Mouse (Mus musculus) MEL (cell line): Measurements from ENCODE around the gene Ppm1m. TPM values are rescaled to one million over a fixed set of nuclear protein-coding genes. Genes with fewer than 3 reads are reported as not detected.

Experiments used
- DNase-seq: peaks from one replicate; pipeline ENCODE4 v3.0.0; 2011; ENCODE audit warnings: low read depth, low spot score
- H3K27ac ChIP-seq: 2 replicates; pipeline ENCODE4 v1.5.1; 2012; ENCODE audit warnings: low read depth, mild to moderate bottlenecking, control low read depth, low read length, moderate library complexity; ENCODE audit not compliant: control insufficient read depth
- H3K27me3 ChIP-seq, 2 experiments: fragments of 150-350 bp in 1 of 2; sonication (generic) in 1 of 2; 2 replicates each; pipeline ENCODE4 v1.6.1; 2012; ENCODE audit warnings: low read length in 2 of 2, mild to moderate bottlenecking in 2 of 2, improper control_type of control experiment in 1 of 2, moderate library complexity in 1 of 2; ENCODE audit not compliant: insufficient read depth in 2 of 2, control insufficient read depth in 1 of 2
- H3K36me3 ChIP-seq, 2 experiments: 2 replicates each; pipeline ENCODE4 v1.6.1; 2012 to 2014; ENCODE audit warnings: low read length in 2 of 2, improper control_type of control experiment in 1 of 2, inconsistent platforms in 1 of 2, mild to moderate bottlenecking in 1 of 2; ENCODE audit not compliant: insufficient read depth in 2 of 2, control insufficient read depth in 1 of 2
- H3K4me1 ChIP-seq, 2 experiments: fragments of 150-350 bp in 1 of 2; sonication (generic) in 1 of 2; 2 replicates each; pipeline ENCODE4 v1.6.1; 2012; ENCODE audit warnings: low read length in 2 of 2, improper control_type of control experiment in 1 of 2, mild to moderate bottlenecking in 1 of 2; ENCODE audit not compliant: insufficient read depth in 2 of 2, control insufficient read depth in 1 of 2
- H3K4me3 ChIP-seq, 2 experiments: fragments of 150-350 bp in 1 of 2; sonication (generic) in 1 of 2; 2 replicates each; pipeline ENCODE4 v1.5.1; 2012; ENCODE audit warnings: low read depth in 2 of 2, low read length in 2 of 2, mild to moderate bottlenecking in 2 of 2, moderate library complexity in 2 of 2, control low read depth in 1 of 2, improper control_type of control experiment in 1 of 2; ENCODE audit not compliant: control insufficient read depth in 1 of 2, insufficient read depth in 1 of 2
- H3K79me2 ChIP-seq: 2 replicates; pipeline ENCODE4 v1.6.1; 2012; ENCODE audit warnings: mild to moderate bottlenecking, low read length, moderate library complexity; ENCODE audit not compliant: control insufficient read depth, poor library complexity, insufficient read depth
- H3K9ac ChIP-seq: 2 replicates; pipeline ENCODE4 v1.6.1; 2012; ENCODE audit warnings: low read depth, mild to moderate bottlenecking, control low read depth, low read length, moderate library complexity; ENCODE audit not compliant: control insufficient read depth, poor library complexity, severe bottlenecking
- H3K9me3 ChIP-seq: fragments of 150-350 bp; sonication (generic); replicated peaks from 2 replicates; pipeline ENCODE4 v1.6.1; 2012; ENCODE audit warnings: mild to moderate bottlenecking, low read length, improper control_type of control experiment, moderate library complexity; ENCODE audit not compliant: insufficient read depth
- CHD1 ChIP-seq: IDR thresholded peaks from 2 replicates; pipeline ENCODE4 v1.6.1; 2012; ENCODE audit warnings: low read depth, mild to moderate bottlenecking, inconsistent platforms, low read length, improper control_type of control experiment
- CHD2 ChIP-seq: IDR thresholded peaks from 2 replicates; pipeline ENCODE4 v1.6.1; 2011; ENCODE audit warnings: low read length, improper control_type of control experiment
- ELF1 ChIP-seq: IDR thresholded peaks from 2 replicates; pipeline ENCODE4 v1.6.1; 2014; ENCODE audit warnings: low read depth, mild to moderate bottlenecking, inconsistent platforms, low read length, improper control_type of control experiment, moderate library complexity
- EP300 ChIP-seq, 2 experiments: IDR thresholded peaks; 2 replicates each; pipeline ENCODE4 v1.6.1; 2011; ENCODE audit warnings: improper control_type of control experiment in 2 of 2, low read length in 2 of 2, low read depth in 1 of 2, mild to moderate bottlenecking in 1 of 2
- GATA1 ChIP-seq: IDR thresholded peaks from 2 replicates; pipeline ENCODE4 v1.6.1; 2011; ENCODE audit warnings: low read depth, low read length, improper control_type of control experiment
- HCFC1 ChIP-seq: IDR thresholded peaks from 2 replicates; pipeline ENCODE4 v1.6.1; 2012; ENCODE audit warnings: low read depth, mild to moderate bottlenecking, inconsistent platforms, low read length, improper control_type of control experiment, moderate library complexity
- JUND ChIP-seq: IDR thresholded peaks from 2 replicates; pipeline ENCODE4 v1.6.1; 2011; ENCODE audit warnings: low read depth, mild to moderate bottlenecking, improper control_type of control experiment, low read length
- MAX ChIP-seq: IDR thresholded peaks from 2 replicates; pipeline ENCODE4 v1.6.1; 2011; ENCODE audit warnings: low read length, improper control_type of control experiment
- MAZ ChIP-seq: IDR thresholded peaks from 2 replicates; pipeline ENCODE4 v1.6.1; 2012; ENCODE audit warnings: low read depth, mild to moderate bottlenecking, inconsistent platforms, low read length, improper control_type of control experiment
- NELFE ChIP-seq: IDR thresholded peaks from 2 replicates; pipeline ENCODE4 v1.6.1; 2011; ENCODE audit warnings: low read depth, low read length, improper control_type of control experiment
- POLR2A ChIP-seq, 2 experiments: IDR thresholded peaks; 2 replicates each; pipeline ENCODE4 v1.6.1; 2011 to 2012; ENCODE audit warnings: low read length in 2 of 2, mild to moderate bottlenecking in 2 of 2, control low read depth in 1 of 2, improper control_type of control experiment in 1 of 2, low read depth in 1 of 2, moderate library complexity in 1 of 2; ENCODE audit not compliant: control insufficient read depth in 1 of 2, insufficient read depth in 1 of 2, poor library complexity in 1 of 2
- POLR2AphosphoS2 ChIP-seq: IDR thresholded peaks from 2 replicates; pipeline ENCODE4 v1.6.1; 2011; ENCODE audit warnings: low read length, improper control_type of control experiment
- POLR2AphosphoS5 ChIP-seq: IDR thresholded peaks from 2 replicates; pipeline ENCODE4 v1.6.1; 2012; ENCODE audit warnings: low read depth, borderline replicate concordance, mild to moderate bottlenecking, inconsistent platforms, low read length, moderate library complexity, mixed read lengths
- SIN3A ChIP-seq: IDR thresholded peaks from 2 replicates; pipeline ENCODE4 v1.6.1; 2012; ENCODE audit warnings: low read length, improper control_type of control experiment, inconsistent platforms
- TAL1 ChIP-seq: IDR thresholded peaks from 2 replicates; pipeline ENCODE4 v1.6.1; 2012; ENCODE audit warnings: mild to moderate bottlenecking, inconsistent platforms, low read length, moderate library complexity, mixed read lengths
- TBP ChIP-seq: IDR thresholded peaks from 2 replicates; pipeline ENCODE4 v1.8.0; 2011; ENCODE audit warnings: low read depth, low read length, improper control_type of control experiment
- TCF12 ChIP-seq: IDR thresholded peaks from 2 replicates; pipeline ENCODE4 v1.6.1; 2014; ENCODE audit warnings: low read depth, mild to moderate bottlenecking, inconsistent platforms, low read length, improper control_type of control experiment, moderate library complexity
- USF1 ChIP-seq: IDR thresholded peaks from 2 replicates; pipeline ENCODE4 v1.6.1; 2014; ENCODE audit warnings: low read depth, mild to moderate bottlenecking, inconsistent platforms, low read length, improper control_type of control experiment, moderate library complexity
- USF2 ChIP-seq, 2 experiments: IDR thresholded peaks; 2 replicates each; pipeline ENCODE4 v1.6.1; 2011 to 2012; ENCODE audit warnings: improper control_type of control experiment in 2 of 2, low read length in 2 of 2, borderline replicate concordance in 1 of 2, inconsistent platforms in 1 of 2, low read depth in 1 of 2, mild to moderate bottlenecking in 1 of 2; ENCODE audit not compliant: insufficient read depth in 1 of 2
- ZKSCAN1 ChIP-seq: IDR thresholded peaks from 2 replicates; pipeline ENCODE4 v1.6.1; 2012; ENCODE audit warnings: low read depth, mild to moderate bottlenecking, inconsistent platforms, low read length, improper control_type of control experiment, moderate library complexity
- polyA plus RNA-seq, 2 experiments: library from polyadenylated mRNA; stranded (reverse) in 1 of 2; unstranded in 1 of 2; fragments of >175 nt in 1 of 2; fragments of >200 nt in 1 of 2; gene quantifications; 2 replicates each; pipeline versions ENCODE4 v1.2.1 to v1.2.4; 2012; ENCODE audit warnings: low replicate concordance in 2 of 2, low read depth in 1 of 2; ENCODE audit not compliant: insufficient read length in 2 of 2, insufficient read depth in 1 of 2, missing spikeins in 1 of 2
- total RNA-seq: library from RNA; depleted of rRNA; stranded (reverse); fragments of 300-350 nt; gene quantifications from 2 replicates; pipeline ENCODE4 v1.2.3, GENCODE M21; 2012

The Ppm1m gene
- total and polyA plus RNA-seq, 3 experiments = 34.2 to 47.2 TPM; not detected in 1

DNA sequence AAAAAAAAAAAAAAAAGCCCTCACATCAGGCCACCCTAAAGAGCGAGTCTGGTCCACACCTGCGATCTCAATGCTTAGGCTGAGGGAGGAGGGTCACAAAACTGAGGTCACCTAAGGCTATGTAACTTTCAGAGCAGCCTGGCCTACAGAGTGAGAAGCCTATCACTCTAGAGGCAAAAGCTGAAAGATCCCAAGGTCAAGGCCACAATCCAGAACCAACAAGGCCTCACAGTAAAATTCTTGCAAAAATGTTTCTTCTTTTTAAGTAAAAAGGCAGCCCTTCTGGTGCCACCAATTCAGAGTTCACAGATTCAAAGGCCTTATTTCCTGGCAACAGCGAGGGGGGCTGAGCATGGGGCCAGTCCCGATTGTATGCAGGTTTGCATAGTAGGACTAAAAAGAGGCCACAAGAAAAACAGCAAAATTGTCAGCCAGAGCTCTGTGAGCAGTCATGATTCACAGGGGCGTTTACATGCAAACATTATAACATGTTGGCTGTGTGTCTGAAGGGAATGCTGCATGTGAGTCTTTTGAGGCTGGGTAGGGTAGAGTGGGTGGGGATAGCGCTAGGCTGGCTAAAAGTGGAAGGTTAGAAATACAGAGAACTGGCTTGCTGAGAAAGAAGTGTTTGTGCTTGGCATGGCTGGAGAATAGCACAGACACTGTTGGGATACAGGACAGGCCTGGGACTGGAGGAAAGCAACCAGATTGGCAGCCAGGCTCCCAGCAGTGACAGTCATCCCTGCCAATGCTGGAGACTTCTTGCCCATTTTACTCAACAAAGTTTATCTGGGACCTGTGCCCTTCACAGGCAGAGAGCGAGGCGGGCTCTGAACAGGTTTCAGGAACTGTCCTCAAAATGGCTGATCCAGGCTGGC lies 5.4 kb downstream of the Ppm1m start:
- Histone ChIP-seq H3K4me1 (peaks cover 0 to 7% of the 10 kb centered on the region in 2 experiments; a peak in 1 of 4 replicates), H3K79me2 (peaks cover 4% of the 10 kb centered on the region), H3K9me3 (no peaks in the 10 kb centered on the region), H3K27ac (no peak overlapping the region), H3K27me3 (no peaks in the 10 kb centered on the region), H3K4me3 (no peak overlapping the region), H3K9ac (no peak overlapping the region)
- DNase-seq = no peak
- TF ChIP-seq ELF1 = no peak
- TF ChIP-seq TCF12 = no peak
- TF ChIP-seq POLR2AphosphoS2 = no peak
- no peak for TF ChIP-seq EP300 (IDR thresholded peaks at IDR 0.05; ENCODE audit: low read depth in 1 of 2, low read length in 2 of 2)
- TF ChIP-seq NELFE = no peak
- no peak for TF ChIP-seq MAX
- TF ChIP-seq GATA1 = no peak
- TF ChIP-seq ZKSCAN1 = no peak
- no peak for TF ChIP-seq SIN3A
- TF ChIP-seq TAL1 = no peak
- no peak for TF ChIP-seq POLR2AphosphoS5
- no peak for TF ChIP-seq POLR2A (IDR thresholded peaks at IDR 0.05; ENCODE audit: control insufficient read depth in 1 of 2, insufficient read depth in 1 of 2, low read depth in 1 of 2, low read length in 2 of 2, poor library complexity in 1 of 2)
- TF ChIP-seq JUND = no peak
- no peak for TF ChIP-seq USF2 (IDR thresholded peaks at IDR 0.05; ENCODE audit: borderline replicate concordance in 1 of 2, insufficient read depth in 1 of 2, low read depth in 1 of 2, low read length in 2 of 2)
- TF ChIP-seq CHD2 = no peak
- no peak for TF ChIP-seq USF1
- TF ChIP-seq HCFC1 = no peak
- TF ChIP-seq CHD1 = no peak
- TF ChIP-seq, all 39 proteins: peak for 0
- H3K36me3 ChIP-seq = peaks cover 2 to 3% of the 10 kb centered on the region in 2 experiments; a peak in 3 of 4 replicates

DNA sequence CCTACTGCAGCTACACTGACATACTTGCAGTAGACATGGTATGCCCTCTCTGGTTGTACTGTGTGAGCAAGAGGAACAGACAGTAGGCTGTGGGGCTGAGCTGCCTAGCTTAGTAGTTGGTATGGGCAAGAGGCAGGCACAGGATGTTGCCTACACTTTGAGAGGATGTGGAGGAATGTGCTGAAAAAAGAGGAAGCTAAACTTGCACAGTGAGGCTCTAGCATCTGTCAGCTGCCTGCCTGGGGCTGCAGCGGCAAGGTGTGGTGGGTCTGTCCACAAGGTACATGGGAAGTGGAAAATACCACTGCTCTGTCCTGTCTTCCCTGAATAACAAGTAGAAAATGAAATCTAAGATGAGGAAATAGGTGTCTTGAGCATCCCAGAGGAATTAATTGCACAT lies 6.5 kb downstream of the Ppm1m start:
- DNase-seq = peak; percentile 80
- H3K27ac ChIP-seq = no peak overlapping the region

More for the DNA sequence above, 6.5 kb downstream of the Ppm1m start:
- Histone ChIP-seq H3K4me1 (0 out of 4 replicates have a peak, but pooled peaks cover 0 to under 1% of the 10 kb centered on the region in 2 experiments), H3K79me2 (no peaks in the 10 kb centered on the region; the same call in 1 of the 2 replicates), H3K4me3 (no peak overlapping the region), H3K27me3 (no peaks in the 10 kb centered on the region), H3K9me3 (no peaks in the 10 kb centered on the region), H3K9ac (no peak overlapping the region), H3K36me3 (peaks cover 0 to 5% of the 10 kb centered on the region in 2 experiments; a peak in 2 of 4 replicates)
- TF ChIP-seq TBP = peak; percentile 93
- TF ChIP-seq MAZ = no peak
